Mouse (Mus musculus) heart, postnatal 10 days (tissue): ENCODE measurements around the gene Brd1. TPM values are rescaled to one million over a fixed set of nuclear protein-coding genes. Genes with fewer than 3 reads are reported as not detected.

Experiments
- DNase-seq, 2 experiments: peaks; one replicate each; pipeline ENCODE4 v3.0.0; 2021
- intact Hi-C: fragments of 180-260 bp; cut with DNase I; formaldehyde crosslinking; loops from one replicate; pipeline ENCODE4 v1.15.1; 2025
- total RNA-seq, 2 experiments: library from RNA; stranded (reverse); gene quantifications; 2 replicates each; pipeline ENCODE4 v1.2.3; 2021

The Brd1 gene
- total RNA-seq, 2 experiments from 2014 or later = 38.6 to 39.6 TPM

DNA sequence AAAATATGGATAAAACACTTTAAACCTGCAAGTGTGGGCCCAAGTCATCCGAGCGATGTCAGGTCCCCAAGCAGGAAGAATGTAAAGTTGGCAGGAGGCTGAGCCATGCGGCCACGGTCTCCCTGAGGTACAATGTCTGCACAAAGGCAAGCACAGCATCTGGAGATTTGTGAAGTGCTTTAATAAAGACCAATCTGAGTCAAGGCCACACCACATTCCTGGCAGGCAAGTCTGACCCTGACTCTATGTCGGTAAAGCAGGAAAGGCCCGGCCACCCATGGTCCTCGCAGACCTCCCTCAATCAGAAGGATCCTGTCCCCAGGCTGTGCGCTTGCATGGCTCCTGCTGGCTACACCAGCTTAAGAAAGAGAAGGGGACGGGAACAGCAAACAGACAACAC lies 41.3 kb downstream of the Brd1 start:
- intact Hi-C loops = no loop called here
- no peak for DNase-seq

DNA sequence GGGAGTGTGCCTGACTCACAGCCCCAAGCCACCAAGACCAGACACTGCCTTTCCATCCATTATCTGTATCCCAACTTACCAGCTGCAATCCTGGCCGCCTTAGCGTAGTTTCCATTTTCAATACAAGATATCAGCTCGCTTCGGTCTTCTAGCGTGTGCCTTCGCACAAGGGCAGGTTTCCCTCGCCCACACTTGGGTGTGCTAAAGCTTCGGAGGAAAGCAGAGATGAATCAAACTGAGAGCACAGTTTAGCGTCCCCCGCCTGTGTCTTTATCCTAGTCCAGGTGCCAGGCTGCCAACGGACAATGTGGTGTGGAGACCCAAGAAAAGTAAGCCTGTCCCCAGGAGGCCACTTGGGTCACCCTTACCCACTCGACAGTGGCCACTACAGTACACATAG lies 42.9 kb downstream of the Brd1 start:
- no peak for DNase-seq
- intact Hi-C loops = no loop called here

DNA sequence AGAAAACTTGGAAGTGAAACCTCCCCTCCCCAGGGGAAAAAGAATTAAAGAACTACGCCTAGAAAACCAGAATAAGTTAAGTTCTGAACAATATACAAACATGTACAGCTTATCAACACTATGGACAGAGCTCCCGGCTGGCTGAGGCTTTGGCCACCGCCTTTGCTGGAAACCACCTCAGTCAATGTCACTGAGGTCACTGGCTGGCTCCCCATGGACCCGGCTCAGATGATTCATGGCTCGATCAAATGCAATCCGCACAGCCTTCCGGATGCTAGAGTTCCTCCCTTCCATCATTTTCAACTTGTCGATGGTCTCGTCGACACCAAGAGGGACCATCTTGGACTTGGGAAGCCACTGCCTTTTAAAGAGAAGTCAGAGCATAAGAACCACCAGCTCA lies 45.9 kb downstream of the Brd1 start:
- intact Hi-C loops = no loop called here
- peak; percentile 25 to 34 for DNase-seq

DNA sequence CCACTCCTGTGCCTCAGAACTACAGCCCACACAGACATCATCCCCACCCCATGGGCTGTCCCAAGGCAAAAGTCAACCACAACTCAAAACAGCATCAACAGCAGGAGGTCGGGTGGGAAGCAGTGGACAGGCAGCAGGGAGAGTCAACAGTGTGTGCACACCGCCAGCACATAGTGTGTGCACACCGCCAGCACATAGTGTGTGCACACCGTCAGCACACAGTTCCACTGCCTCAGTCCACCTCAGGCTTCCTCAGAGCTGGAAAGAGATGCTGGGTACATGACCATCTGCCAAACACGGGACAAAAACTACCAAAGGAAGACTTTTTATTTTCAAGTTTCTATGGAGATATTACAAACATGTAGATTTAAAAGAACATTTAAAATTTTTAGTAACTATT lies 47.3 kb downstream of the Brd1 start:
- DNase-seq = no peak
- intact Hi-C loops = no loop called here

DNA sequence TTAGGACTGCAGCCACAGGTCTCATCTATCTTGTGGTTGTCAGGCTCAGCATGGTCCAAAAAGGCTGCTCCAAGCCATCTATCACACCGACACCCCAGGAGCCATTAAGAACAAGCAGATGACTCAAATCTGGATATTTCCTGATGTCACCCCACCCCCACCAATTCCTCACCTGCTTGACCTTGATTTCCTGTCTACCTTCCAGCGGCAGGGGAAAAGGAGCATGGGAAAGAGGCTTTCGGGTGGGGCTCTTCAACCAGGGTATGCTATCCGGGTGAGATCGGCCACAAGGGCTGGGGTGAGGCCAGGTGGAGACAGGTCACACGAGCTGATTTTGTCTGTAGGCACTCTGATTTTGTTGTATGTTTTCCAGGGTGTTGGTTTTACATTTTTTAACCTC lies 50.0 kb downstream of the Brd1 start:
- intact Hi-C loops = no loop called here
- no peak for DNase-seq

DNA sequence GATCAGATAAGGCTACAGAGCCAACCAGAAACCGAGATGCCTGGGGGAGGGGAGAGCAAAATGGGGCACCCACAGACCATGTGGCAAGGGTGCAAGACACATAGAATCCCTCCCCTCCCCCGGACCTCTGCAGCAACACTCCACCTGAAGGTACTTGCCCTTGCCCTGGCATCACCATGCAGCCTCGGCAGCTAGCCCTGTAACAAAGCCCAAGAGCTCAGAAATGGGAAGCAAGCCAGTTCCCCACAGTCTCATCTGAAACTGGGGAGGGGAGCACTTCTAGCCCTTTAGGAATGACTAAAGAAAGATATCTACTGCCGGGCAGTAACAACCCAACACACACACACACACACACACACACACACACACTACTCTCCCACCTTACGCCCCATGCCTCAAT lies 53.1 kb downstream of the Brd1 start:
- peak; percentile 25 to 28 for DNase-seq
- intact Hi-C loops = no loop called here

DNA sequence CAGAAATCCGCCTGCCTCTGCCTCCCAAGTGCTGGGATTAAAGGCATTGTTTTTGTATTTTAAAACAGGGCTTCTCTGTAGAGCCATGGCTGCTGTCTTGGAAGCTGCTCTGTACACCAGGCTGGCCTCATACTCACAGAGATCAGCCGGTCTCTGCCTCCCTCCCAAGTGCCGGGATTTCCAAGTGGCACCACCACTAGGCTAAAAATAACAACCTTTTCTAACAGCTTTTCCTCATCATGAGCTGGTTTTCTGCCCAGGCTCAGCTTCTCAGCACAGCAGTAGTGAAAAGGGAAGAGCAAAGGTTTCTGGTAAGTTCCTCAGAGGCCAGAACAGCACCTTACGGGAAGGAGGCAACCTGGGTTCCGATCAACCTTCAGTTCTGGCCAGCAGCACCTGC lies 56.5 kb downstream of the Brd1 start:
- DNase-seq = no peak
- intact Hi-C loops = no loop called here

DNA sequence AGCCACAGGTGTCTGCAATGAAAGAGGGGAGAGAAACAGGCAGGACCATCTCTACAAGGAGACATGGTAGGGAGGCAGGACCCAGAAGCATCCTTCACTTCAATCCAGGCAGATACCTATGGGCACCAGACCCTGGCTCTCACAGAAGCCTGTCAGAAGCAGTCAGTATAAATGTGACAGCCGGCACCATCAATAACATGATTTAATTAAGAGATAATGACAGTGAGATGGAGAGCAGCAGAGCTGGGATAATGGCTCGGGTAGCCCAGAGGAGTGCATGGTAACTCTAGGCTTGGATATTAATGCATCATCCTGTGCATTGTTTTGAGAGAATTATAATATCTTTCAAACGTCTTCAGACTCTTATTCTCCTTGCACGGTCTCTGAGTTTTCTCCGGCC lies 58.0 kb downstream of the Brd1 start:
- intact Hi-C loops = no loop called here
- no peak for DNase-seq

DNA sequence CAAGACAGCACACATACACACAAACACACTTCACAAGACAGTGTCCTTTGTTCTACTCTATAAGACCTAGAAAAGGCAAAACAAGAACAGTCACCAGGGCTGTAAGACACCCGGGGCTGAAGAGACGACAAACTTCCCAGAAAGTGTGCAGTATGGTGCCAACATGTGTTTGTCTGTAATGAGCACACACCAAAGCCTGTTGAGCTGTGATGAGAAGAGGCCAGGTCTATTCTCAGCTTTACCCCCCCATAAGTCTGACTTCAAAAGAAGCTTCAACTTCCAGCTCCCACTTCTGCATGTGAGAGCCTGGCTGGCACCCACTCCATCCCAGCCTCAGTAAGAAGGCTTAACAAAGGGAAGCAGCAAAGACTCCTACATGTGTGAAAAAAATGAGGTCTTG lies 65.3 kb downstream of the Brd1 start:
- no peak for DNase-seq
- intact Hi-C loops = no loop called here

DNA sequence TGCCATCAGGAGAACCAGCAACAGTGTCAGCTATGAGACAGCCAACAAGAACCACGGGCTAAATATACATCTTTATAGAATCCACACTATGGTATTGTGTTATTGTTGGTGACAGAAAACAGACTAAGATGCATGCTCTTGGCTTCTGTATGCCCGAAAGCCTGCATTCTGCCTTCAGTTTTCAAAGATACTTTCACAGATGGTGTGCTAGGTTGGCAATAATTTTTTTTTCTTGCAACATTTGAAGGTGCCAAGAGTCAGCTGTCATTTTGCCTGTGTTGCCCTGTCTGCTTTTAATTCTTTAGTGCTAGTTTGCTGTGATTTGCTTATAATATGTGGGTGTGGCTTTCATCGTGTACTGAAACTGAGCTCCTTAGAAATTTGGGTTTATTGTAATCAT lies 66.4 kb downstream of the Brd1 start:
- intact Hi-C loops = no loop called here

DNA sequence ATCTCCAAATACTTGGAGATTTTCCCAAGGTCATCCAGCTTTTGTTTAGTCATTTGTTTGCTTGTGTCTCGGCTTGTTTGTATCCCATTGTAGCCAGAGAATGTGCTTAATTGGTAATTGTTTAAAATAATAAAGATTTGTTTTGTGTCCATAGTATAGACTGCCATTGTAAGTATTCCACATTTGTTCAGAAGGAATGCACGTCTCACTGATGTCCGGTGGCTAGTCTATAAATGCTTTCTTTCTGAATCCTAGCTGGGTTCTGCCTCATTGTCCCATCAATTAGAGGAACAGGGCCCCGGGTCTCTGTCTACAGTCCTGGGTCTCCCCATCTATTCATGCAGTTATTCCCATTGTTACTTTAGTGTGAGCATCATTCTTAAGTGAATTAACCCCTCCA lies 68.2 kb downstream of the Brd1 start:
- no peak for DNase-seq
- intact Hi-C loops = no loop called here

More for the DNA sequence above, 66.4 kb downstream of the Brd1 start:
- no peak for DNase-seq

DNA sequence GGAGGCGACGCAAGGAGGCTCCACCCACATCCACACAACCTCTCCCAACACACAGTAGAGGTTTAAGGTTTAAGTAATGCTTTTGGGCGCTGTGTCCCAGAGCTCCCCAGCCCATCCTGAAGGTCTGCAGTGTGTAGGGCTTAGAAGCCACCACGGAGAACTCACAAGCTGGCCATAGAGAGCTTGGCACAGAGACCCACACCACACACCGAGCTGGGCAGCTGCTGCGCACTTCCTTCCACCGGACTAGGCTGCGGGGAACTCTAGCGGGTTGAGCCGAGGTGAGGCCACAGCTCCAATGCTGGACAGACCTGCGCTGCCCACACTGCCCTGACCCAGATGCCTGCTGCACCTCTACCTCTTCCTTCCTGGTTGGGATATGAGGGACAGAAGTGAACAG lies 71.0 kb downstream of the Brd1 start:
- DNase-seq = no peak
- intact Hi-C loops = no loop called here

DNA sequence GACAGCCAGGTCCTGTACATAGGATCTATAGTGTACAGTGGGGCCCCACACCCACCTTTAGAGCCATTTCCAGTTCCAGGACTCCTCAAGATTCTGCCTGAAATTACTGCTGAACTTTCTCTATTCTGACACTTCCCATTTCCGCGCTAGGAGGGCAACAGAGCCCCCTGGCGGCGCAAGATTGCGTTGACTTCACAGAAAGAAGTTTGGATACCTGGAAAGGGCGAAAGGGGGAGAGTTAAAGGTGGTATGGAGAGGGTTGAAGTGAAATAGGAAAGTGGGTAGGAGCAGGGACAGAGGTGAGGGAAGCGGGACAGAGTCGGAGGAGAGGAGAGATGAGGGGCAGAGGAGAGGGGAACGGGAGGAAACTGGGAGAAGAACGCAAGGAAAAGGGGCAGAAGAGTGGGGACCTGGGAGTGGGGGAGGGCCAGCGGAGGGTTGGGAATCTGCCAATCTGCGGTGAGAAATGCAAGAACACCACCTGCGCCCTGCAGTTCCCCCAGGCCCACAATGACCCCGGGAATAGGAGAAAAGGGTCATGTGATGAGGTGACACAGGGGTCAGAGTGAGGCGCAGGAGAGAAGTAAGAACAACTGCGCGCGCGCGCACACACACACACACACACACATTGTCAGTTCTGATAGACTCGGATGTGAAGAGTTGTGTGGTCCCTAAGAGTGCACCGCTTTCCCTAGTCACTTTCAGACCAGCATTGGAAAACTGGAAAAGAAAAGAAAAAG lies 71.8 kb downstream of the Brd1 start:
- intact Hi-C loops = no loop called here
- peak; percentile 40 to 62 for DNase-seq

DNA sequence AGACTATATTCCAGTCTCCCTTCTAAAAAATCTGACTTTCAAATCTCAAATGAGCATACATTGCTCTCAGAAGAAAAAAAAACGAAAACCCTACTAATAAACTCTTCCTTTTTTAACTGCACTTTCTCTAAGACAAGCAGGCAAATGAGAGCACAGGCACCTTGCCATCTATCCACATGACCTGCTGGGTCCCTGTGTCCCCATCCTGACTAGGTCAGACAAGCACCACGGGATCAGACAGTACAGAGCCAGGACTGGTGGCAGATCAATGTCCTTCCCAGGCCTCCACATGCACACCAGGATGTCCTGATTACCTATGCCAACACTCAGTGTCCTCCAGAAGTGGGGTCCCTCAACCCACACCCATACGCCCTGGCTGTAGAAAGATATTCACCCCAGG lies 72.4 kb downstream of the Brd1 start:
- DNase-seq = no peak
- intact Hi-C loops = no loop called here

DNA sequence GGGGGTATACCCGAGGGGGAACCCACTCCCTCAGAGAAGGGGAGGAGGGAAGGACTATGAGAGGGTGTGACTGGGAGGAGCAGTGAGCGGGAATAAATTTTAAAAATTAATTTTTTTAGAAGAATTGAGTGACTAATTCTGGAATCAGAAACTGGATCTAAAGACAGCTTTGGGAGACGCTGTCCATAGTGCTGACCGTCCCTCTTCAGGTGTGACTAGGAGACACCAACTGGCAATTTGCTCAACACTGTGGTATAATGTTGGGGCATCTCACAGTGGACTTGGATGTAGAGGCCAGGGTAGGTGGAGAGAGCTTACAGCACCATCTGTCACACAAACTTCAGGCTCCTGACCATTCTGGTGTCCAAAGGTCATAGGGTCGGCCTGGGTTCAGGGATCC lies 82.0 kb downstream of the Brd1 start:
- intact Hi-C loops = loop anchor here (10.0 kb wide), 1 partner anchor 1027 kb away; no protein-coding TSS in a partner anchor

DNA sequence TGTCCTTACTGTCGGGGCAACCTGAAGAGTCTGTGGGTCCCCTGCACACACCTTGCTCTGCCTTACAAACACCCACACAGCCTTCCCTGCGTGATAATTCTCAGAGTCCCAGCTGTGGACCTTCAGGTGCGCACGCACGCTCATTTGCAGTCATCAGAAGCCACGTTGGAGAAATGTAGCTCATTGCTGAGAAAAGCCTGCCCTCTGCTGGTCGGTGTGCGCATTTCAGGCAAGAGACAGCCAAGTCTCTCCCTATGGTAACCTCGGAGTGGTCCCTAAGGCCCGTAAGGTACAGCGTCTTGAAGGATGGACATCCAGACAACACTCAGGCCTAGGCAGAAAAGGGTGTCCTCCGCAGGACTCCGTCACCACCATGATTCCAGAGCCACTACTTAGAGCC lies 83.0 kb downstream of the Brd1 start:
- intact Hi-C loops = loop anchor here (10.0 kb wide), 1 partner anchor 1026 kb away; no protein-coding TSS in a partner anchor
- peak; percentile 48 to 72 for DNase-seq

More for the DNA sequence above, 82.0 kb downstream of the Brd1 start:
- DNase-seq = no peak

Other genes starting within 250 kb of the Brd1 start
- gene Zdhhc25, start 133.9 kb downstream of the Brd1 start, total RNA-seq = not detected
- 10 to 100 TPM; 10.9 to 12.6 TPM for gene Zbed4, start 17.4 kb upstream of the Brd1 start, total RNA-seq
- 1 to 10 TPM; 8.6 to 8.8 TPM for gene Alg12, start 85.1 kb upstream of the Brd1 start, total RNA-seq
- gene Creld2, start 85.4 kb upstream of the Brd1 start, total RNA-seq = 10 to 100 TPM; 16.8 to 20.3 TPM
- 10 to 100 TPM; 49.8 to 85.5 TPM for gene Pim3, start 128.0 kb upstream of the Brd1 start, total RNA-seq
- not detected for gene Ttll8, start 220.2 kb upstream of the Brd1 start, total RNA-seq
- gene Mlc1, start 244.8 kb upstream of the Brd1 start, total RNA-seq = not detected
- gene Mov10l1, start 248.7 kb upstream of the Brd1 start, total RNA-seq = 10 to 100 TPM; 80.4 to 85.6 TPM